Comparison of ENCODE assay signal across 19 mouse cellular contexts in the genomic region with DNA sequence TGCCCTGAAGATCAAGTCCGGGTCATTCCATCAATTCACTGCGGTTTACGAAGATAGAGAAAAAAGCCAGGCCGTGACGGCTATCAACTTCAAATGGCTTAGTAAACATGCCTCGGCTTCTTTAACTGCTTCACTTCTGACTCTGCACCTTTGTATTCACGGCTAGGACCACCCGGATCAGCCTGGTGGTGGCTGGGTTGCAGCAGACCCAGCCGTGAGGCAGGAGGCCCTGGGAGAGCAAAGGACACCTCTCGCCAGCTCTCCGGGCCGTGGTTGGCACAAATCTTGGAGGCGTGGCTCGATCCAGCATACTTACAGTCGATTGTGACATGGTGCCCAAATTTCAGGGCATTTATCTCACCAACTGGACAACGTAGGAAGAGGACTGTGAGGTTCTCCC.
"Had no signal": no experiment of that assay in that cellular context is flagged by ENCODE, and none has a peak within 500 bp of the region (broad histone marks: within the 10 kb centered on the region; RNA-seq: fewer than 3 reads in every experiment).

No protein-coding gene starts in this region.

- H3K36me3 ChIP-seq: limb, embryonic 12.5 days; liver, embryonic 13.5 days; lung, embryonic 15.5 days; neural tube, embryonic 12.5 days had no signal

- DNase-seq: kidney, adult 8-10 months; kidney, postnatal 36 days; layer of hippocampus, adult 9-11 months; layer of hippocampus, postnatal 36 days; liver; liver, embryonic 13.5 days; liver, postnatal 0 days; lung, postnatal 14 days; right cerebral cortex, adult 18-20 months; thymus, postnatal 4 days had no signal

- H3K4me3 ChIP-seq: limb, embryonic 12.5 days; liver, embryonic 13.5 days; lung, embryonic 15.5 days; megakaryocyte, embryonic 14.5 days; myocyte; neural tube, embryonic 12.5 days had no signal

- H3K9ac ChIP-seq: limb, embryonic 12.5 days; liver, embryonic 13.5 days; liver, postnatal 0 days; lung, embryonic 15.5 days; neural tube, embryonic 12.5 days had no signal

- H3K4me2 ChIP-seq: limb, embryonic 12.5 days; liver, embryonic 13.5 days; lung, embryonic 15.5 days; neural tube, embryonic 12.5 days had no signal

- ATAC-seq: intestine, postnatal 0 days; liver, postnatal 0 days had no signal

- H3K9me3 ChIP-seq: limb, embryonic 12.5 days; liver, embryonic 13.5 days; lung, embryonic 15.5 days; neural tube, embryonic 12.5 days had no signal

- H3K27me3 ChIP-seq: limb, embryonic 12.5 days; liver, embryonic 13.5 days; lung, embryonic 15.5 days; megakaryocyte, embryonic 14.5 days; neural tube, embryonic 12.5 days had no signal

- H3K27ac ChIP-seq: kidney, postnatal 0 days; limb, embryonic 12.5 days; liver, embryonic 13.5 days; lung, embryonic 15.5 days; macrophage; neural tube, embryonic 12.5 days; stomach, postnatal 0 days had no signal

- H3K4me1 ChIP-seq: limb, embryonic 12.5 days; liver, embryonic 13.5 days; lung, embryonic 15.5 days; megakaryocyte, embryonic 14.5 days; neural tube, embryonic 12.5 days had no signal
